Mouse (Mus musculus) myocyte (in vitro differentiated cells): ENCODE measurements around the gene 1810037I17Rik. TPM values are rescaled to one million over a fixed set of nuclear protein-coding genes. Genes with fewer than 3 reads are reported as not detected.

ENCODE experiments used
- H3K27me3 ChIP-seq: one replicate; pipeline ENCODE4 v1.6.1; 2011; ENCODE audit not compliant: control insufficient read depth, insufficient read depth, insufficient read length
- H3K36me3 ChIP-seq: one replicate; pipeline ENCODE4 v1.6.1; 2011; ENCODE audit not compliant: control insufficient read depth, insufficient read depth
- H3K4me2 ChIP-seq: one replicate; pipeline ENCODE4 v1.6.1; 2011; ENCODE audit warnings: low read depth, control low read depth
- H3K4me3 ChIP-seq: one replicate; pipeline ENCODE4 v1.5.1; 2011; ENCODE audit warnings: mild to moderate bottlenecking, control low read depth, moderate library complexity
- H3K79me2 ChIP-seq: one replicate; pipeline ENCODE4 v1.6.1; 2011; ENCODE audit not compliant: control insufficient read depth, insufficient read depth
- H3ac ChIP-seq: one replicate; pipeline ENCODE4 v1.6.1; 2011; ENCODE audit not compliant: control insufficient read depth, insufficient read length
- CEBPB ChIP-seq: IDR thresholded peaks from 2 replicates; pipeline ENCODE4 v1.6.1; 2011; ENCODE audit warnings: mild to moderate bottlenecking, moderate library complexity; ENCODE audit not compliant: poor library complexity, insufficient read depth, severe bottlenecking
- E2F4 ChIP-seq: IDR thresholded peaks from one replicate; pipeline ENCODE4 v1.6.1; 2011; ENCODE audit warnings: mild to moderate bottlenecking, control low read depth, moderate library complexity; ENCODE audit not compliant: insufficient read depth
- MAX ChIP-seq: IDR thresholded peaks from one replicate; pipeline ENCODE4 v1.6.1; 2011; ENCODE audit warnings: low read depth, mild to moderate bottlenecking, control low read depth
- MYOD1 ChIP-seq, 3 experiments: IDR thresholded peaks; one replicate each; pipeline ENCODE4 v1.6.1; 2011; ENCODE audit warnings: control low read depth in 2 of 3, low read depth in 2 of 3, mild to moderate bottlenecking in 2 of 3, moderate library complexity in 1 of 3; ENCODE audit not compliant: insufficient read length in 2 of 3, control insufficient read depth in 1 of 3
- MYOG ChIP-seq, 3 experiments: IDR thresholded peaks; one replicate each; pipeline ENCODE4 v1.6.1; 2011; ENCODE audit warnings: control low read depth in 2 of 3, low read depth in 2 of 3, mild to moderate bottlenecking in 2 of 3; ENCODE audit not compliant: insufficient read length in 2 of 3, control insufficient read depth in 1 of 3, insufficient read depth in 1 of 3
- POLR2A ChIP-seq: IDR thresholded peaks from one replicate; pipeline ENCODE4 v1.6.1; 2011; ENCODE audit warnings: low read depth, mild to moderate bottlenecking, control low read depth, moderate library complexity; ENCODE audit not compliant: insufficient read length
- POLR2AphosphoS2 ChIP-seq: IDR thresholded peaks from one replicate; pipeline ENCODE4 v1.6.1; 2011; ENCODE audit warnings: low read depth, control low read depth; ENCODE audit not compliant: insufficient read length
- REST ChIP-seq: IDR thresholded peaks from one replicate; pipeline ENCODE4 v1.6.1; 2011; ENCODE audit warnings: mild to moderate bottlenecking, control low read depth, moderate library complexity; ENCODE audit not compliant: insufficient read depth, insufficient read length
- SRF ChIP-seq: IDR thresholded peaks from one replicate; pipeline ENCODE4 v1.6.1; 2011; ENCODE audit warnings: low read depth; ENCODE audit not compliant: control insufficient read depth, insufficient read length
- TCF12 ChIP-seq: IDR thresholded peaks from one replicate; pipeline ENCODE4 v1.6.1; 2011; ENCODE audit warnings: mild to moderate bottlenecking, control low read depth; ENCODE audit not compliant: poor library complexity, insufficient read depth, severe bottlenecking
- TCF3 ChIP-seq: IDR thresholded peaks from one replicate; pipeline ENCODE4 v1.6.1; 2011; ENCODE audit warnings: low read depth, control low read depth; ENCODE audit not compliant: insufficient read length
- USF1 ChIP-seq: IDR thresholded peaks from one replicate; pipeline ENCODE4 v1.6.1; 2011; ENCODE audit warnings: low read depth, mild to moderate bottlenecking, control low read depth, moderate library complexity
- polyA plus RNA-seq: library from polyadenylated mRNA; unstranded; fragments of >200 nt; fragmentation: generic; extraction: Trizol; gene quantifications from one replicate; pipeline ENCODE4 v1.2.1, GENCODE M21; 2012; ENCODE audit warnings: missing spikeins

1810037I17Rik gene
- polyA plus RNA-seq, 1 experiment, result 49.1 TPM

- H3K4me3 ChIP-seq, result no peak overlapping the region
- no peaks in the 10 kb centered on the region for H3K79me2 ChIP-seq
- H3K27me3 ChIP-seq, result no peaks in the 10 kb centered on the region
- H3ac ChIP-seq, result no peak overlapping the region
- H3K36me3 ChIP-seq, result peaks cover 42% of the 10 kb centered on the region
- TF ChIP-seq REST, result no peak
- TF ChIP-seq TCF12, result no peak
- TF ChIP-seq USF1, result no peak
- no peak for TF ChIP-seq MAX
- no peak for TF ChIP-seq CEBPB
- TF ChIP-seq MYOG (IDR thresholded peaks at IDR 0.05; ENCODE audit: control insufficient read depth in 1 of 3, insufficient read depth in 1 of 3, insufficient read length in 2 of 3, low read depth in 2 of 3), result no peak
- no peak overlapping the region for H3K4me2 ChIP-seq
Measured at GRCm38 (mm10) chr3:122964301-122964700, 40.3 kb downstream of the 1810037I17Rik start.

- Histone ChIP-seq H3K4me2 (no peak overlapping the region), H3ac (no peak overlapping the region), H3K36me3 (peaks cover 26% of the 10 kb centered on the region), H3K79me2 (peaks cover 4% of the 10 kb centered on the region), H3K4me3 (no peak overlapping the region), H3K27me3 (no peaks in the 10 kb centered on the region)
- TF ChIP-seq CEBPB, result no peak
- no peak for TF ChIP-seq REST
- no peak for TF ChIP-seq TCF3
- no peak for TF ChIP-seq MYOD1 (IDR thresholded peaks at IDR 0.05; ENCODE audit: control insufficient read depth in 1 of 3, insufficient read length in 2 of 3, low read depth in 2 of 3)
- TF ChIP-seq POLR2AphosphoS2, result no peak
- TF ChIP-seq TCF12, result no peak
- no peak for TF ChIP-seq E2F4
- TF ChIP-seq MYOG (IDR thresholded peaks at IDR 0.05; ENCODE audit: control insufficient read depth in 1 of 3, insufficient read depth in 1 of 3, insufficient read length in 2 of 3, low read depth in 2 of 3), result no peak
- TF ChIP-seq MAX, result no peak
- no peak for TF ChIP-seq POLR2A
- no peak for TF ChIP-seq SRF
- no peak for TF ChIP-seq USF1
Measured at GRCm38 (mm10) chr3:122968391-122968790, 44.4 kb downstream of the 1810037I17Rik start.

DNA sequence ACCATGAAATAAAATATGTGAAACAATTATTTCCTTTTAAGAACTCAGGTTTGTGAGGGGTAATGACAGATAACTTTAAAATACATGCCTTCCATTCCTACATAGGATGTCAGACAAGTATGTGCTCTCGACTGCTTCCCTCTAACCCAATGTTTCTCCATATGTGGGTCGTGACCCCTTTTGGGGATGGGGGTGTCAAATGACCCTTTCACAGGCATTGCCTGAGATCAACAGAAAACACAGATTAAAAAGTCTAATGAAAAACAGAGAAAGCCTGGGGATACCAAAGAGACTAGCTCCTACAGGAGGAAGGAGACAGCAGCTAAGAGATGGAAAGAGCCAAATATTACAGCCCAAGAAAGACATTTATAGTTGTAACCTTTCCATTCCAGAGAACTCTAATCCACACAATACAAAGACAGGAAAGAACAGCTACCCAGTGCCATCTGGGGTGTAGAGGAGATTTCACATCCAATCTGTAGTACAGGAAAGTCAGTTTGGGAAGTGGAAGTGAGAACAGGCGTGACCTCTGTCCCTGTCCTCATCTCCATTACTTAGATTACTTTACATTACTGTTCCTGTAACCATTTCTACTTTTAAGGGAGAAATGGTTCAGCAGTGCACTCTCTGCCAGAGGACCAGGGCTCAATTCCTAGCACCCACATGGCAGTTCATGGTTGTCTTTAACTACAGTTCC lies 48.3 kb downstream of the 1810037I17Rik start:
- no peak overlapping the region for H3K4me2 ChIP-seq
- no peak overlapping the region for H3ac ChIP-seq
- peaks cover 15% of the 10 kb centered on the region for H3K79me2 ChIP-seq
- no peak for TF ChIP-seq POLR2A
- TF ChIP-seq MYOD1 (IDR thresholded peaks at IDR 0.05; ENCODE audit: control insufficient read depth in 1 of 3, insufficient read length in 2 of 3, low read depth in 2 of 3), result no peak
- TF ChIP-seq E2F4, result no peak
- no peak for TF ChIP-seq REST
- no peak overlapping the region for H3K4me3 ChIP-seq
- no peaks in the 10 kb centered on the region for H3K27me3 ChIP-seq
- H3K36me3 ChIP-seq, result peaks cover 12% of the 10 kb centered on the region

DNA sequence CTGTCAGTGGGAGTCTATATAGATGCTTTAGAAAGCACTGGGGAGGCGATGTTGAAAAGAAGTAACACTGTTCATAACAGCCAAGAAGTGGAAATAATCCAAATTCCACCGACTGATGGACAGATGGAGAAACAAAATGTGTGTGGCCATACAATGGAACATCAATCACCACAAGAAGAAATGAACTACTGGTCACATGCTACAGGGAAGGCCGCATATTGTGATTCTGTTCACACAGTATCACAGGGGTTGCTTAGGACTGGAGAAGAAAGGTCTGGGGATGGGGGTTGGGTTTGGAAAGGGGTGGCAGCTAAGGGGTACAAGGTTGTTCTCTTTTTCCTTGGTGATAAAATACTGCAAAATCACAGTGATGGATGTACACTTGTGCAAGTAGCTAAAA lies 50.8 kb downstream of the 1810037I17Rik start:
- no peak overlapping the region for H3K4me3 ChIP-seq
- no peak overlapping the region for H3K4me2 ChIP-seq
- TF ChIP-seq SRF (no peak), E2F4 (no peak), TCF3 (no peak), TCF12 (no peak), MYOG (IDR thresholded peaks at IDR 0.05; ENCODE audit: control insufficient read depth in 1 of 3, insufficient read depth in 1 of 3, insufficient read length in 2 of 3, low read depth in 2 of 3) (no peak), POLR2A (no peak), POLR2AphosphoS2 (no peak)
- no peaks in the 10 kb centered on the region for H3K27me3 ChIP-seq
- no peak overlapping the region for H3ac ChIP-seq
- no peaks in the 10 kb centered on the region for H3K36me3 ChIP-seq
- peaks cover 15% of the 10 kb centered on the region for H3K79me2 ChIP-seq

- no peak overlapping the region for H3K4me2 ChIP-seq
- H3K36me3 ChIP-seq, result no peaks in the 10 kb centered on the region
- peaks cover 15% of the 10 kb centered on the region for H3K79me2 ChIP-seq
- no peak for TF ChIP-seq CEBPB
- no peak for TF ChIP-seq TCF3
- TF ChIP-seq SRF, result no peak
- TF ChIP-seq MAX, result no peak
- no peak for TF ChIP-seq USF1
- no peak for TF ChIP-seq MYOG (IDR thresholded peaks at IDR 0.05; ENCODE audit: control insufficient read depth in 1 of 3, insufficient read depth in 1 of 3, insufficient read length in 2 of 3, low read depth in 2 of 3)
- no peak for TF ChIP-seq E2F4
- H3ac ChIP-seq, result no peak overlapping the region
- no peak overlapping the region for H3K4me3 ChIP-seq
- H3K27me3 ChIP-seq, result no peaks in the 10 kb centered on the region
Measured at GRCm38 (mm10) chr3:122975363-122975762, 51.4 kb downstream of the 1810037I17Rik start.

Other genes starting within 250 kb of the 1810037I17Rik start
- 4.5 TPM for gene Pde5a, start 195.3 kb upstream of the 1810037I17Rik start, polyA plus RNA-seq
- gene Fabp2, start 29.1 kb upstream of the 1810037I17Rik start, polyA plus RNA-seq, result not detected
- not detected for gene Gm10959, start 4.8 kb upstream of the 1810037I17Rik start, polyA plus RNA-seq
- gene Usp53, start 60.3 kb downstream of the 1810037I17Rik start, polyA plus RNA-seq, result 1.7 TPM
- gene Myoz2, start 110.8 kb downstream of the 1810037I17Rik start, polyA plus RNA-seq, result 134 TPM